Mouse (Mus musculus) left cerebral cortex, postnatal 4 days (tissue): Measurements from ENCODE around the gene Ccs. TPM values are rescaled to one million over a fixed set of nuclear protein-coding genes. Genes with fewer than 3 reads are reported as not detected.
"Not testable (repeated sequence)": the region's sequence is repeated elsewhere in the genome, so short reads cannot be mapped to it uniquely, and the experiment has no call there.

Experiments
- DNase-seq: peaks from one replicate; pipeline ENCODE4 v3.0.0-alpha.2; 2022
- intact Hi-C: fragments of 180-260 bp; cut with DNase I; formaldehyde crosslinking; loops from one replicate; pipeline ENCODE4 v1.15.1; 2025
- total RNA-seq, 2 experiments: library from RNA; stranded (reverse); gene quantifications; 2 replicates each; pipeline ENCODE4 v1.2.3; 2021

Gene Ccs
- total RNA-seq: 10 to 100 TPM; 38.1 to 41.0 TPM

DNA sequence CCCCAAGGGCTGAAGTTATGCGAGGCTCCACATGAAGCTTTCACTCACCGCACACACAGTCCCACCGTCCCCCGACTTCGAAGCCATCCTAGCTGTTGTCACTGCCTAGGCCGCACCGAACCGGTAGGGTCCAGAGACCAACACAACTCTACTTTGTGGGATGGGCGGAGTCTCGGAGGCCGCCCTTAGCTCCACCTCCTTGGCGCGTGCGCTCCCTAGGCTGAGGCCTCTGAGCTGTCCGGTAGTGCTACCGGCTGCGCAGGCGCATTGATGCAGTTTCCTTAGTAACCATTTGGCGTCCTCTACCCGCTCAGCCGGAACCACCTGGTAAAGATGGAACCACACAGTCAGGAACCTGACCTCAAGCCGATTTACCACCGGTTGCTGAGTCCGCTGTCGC, at the start of gene Ccs, which contains the start of gene Ccdc87:
TSS of gene Ccs (minus strand) at position 184 of the 400 bp plus-strand sequence.
TSS of gene Ccdc87 (plus strand) at position 218 of the 400 bp plus-strand sequence.
- intact Hi-C loops: no loop called here
- DNase-seq: peak; percentile 96

DNA sequence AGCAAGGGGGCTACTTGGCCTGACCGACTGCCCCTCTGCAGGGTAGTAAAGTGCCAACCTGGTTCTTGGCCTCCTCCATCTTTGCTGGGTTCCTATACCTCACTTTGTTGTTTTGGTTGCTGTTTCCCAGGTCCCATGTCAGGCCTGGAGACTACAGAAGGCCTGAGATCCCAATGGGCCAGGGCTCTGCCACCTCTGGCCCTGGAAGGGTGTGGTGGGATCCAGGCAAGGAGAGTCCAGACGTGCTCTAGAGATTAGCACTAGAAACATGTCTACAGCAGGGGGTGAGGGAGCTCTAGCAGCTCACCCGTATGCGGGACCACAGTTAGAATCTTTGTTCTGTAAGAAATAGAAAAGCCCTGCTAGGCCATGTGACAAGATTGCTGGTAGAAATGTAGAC, 44.8 kb upstream of the Ccs start:
- DNase-seq: no peak
- intact Hi-C loops: no loop called here

DNA sequence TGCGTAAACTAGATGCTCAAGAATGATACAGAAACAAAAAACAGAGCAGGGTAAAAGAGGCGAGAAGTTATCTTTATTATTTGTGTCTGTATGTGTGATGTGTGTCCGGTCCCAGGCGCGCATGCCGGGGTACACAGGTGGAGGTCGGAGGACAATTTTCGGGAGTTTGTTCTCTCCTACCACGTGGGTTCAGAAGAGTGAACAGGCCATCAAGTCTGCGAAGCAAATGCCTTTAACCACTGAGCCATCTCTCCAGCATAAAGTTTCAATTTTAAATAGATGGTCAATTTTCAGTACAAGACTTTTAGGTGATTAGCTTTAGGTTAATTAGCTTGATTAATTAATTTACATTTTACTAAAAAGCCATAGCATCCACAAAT, 40.2 kb upstream of the Ccs start:
- DNase-seq: no peak
- intact Hi-C loops: no loop called here

DNA sequence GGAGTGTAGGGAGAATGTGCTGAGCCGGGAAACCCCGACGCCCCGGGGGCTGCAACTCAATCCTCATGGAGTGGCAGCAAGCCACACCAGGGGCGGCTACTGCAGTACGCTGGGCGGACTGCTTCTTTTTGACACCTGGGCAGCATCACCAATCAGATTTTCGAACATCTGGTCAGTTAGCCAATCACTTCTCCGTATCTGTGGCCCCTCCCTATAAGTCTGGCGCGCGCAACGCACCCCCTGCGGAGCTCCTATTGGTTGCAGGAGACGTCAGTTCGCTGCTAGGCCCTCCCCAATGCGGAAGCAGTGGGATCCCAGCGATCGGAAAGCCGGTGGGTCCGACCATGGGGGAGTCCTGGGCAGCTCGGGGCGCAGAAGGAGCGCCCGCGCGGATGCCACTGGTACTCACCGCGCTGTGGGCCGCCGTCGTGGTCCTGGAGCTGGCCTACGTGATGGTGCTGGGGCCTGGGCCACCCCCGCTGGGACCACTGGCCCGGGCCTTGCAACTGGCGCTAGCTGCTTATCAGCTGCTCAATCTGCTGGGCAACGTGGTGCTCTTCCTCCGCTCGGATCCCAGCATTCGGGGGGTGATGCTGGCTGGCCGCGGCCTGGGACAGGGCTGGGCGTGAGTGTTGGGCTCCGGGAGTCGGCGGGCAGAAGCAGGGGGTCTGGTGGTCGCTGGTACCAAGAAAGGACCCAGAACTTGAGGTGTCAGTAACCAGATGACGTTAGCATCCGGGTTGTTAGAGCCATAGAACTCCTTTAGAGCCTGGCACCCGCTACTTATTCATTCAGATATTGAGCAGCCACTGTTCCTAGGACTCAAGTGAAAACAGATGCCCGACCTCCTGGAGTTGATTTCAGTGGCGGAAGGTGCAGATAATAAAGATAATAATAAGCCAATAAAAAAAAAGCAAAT, 39.5 kb upstream of the Ccs start, which contains the start of gene Zdhhc24:
TSS of gene Zdhhc24 (plus strand) at position 264 of the 919 bp plus-strand sequence.
- DNase-seq: peak; percentile 97
- intact Hi-C loops: no loop called here

DNA sequence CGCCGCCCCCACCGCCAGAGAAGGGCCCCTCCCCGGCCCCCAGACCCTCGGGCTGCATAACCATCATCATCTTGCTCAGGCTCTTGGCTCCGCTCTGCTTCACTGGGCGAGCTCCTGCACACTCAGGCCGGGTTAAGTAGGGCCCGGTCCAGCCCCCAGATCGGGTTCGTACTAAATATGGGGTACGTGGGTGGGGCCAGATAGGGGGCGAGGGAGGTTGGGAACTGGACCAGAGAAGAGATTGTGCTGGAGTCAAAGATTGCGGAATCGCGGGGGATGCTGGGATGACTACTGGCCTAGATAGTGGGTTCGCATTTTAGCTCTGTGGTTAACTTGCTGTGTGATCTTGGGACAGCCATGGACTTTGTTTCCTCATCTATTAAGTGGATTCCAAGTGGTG, 38.7 kb upstream of the Ccs start, which contains the start of gene Actn3:
TSS of gene Actn3 (minus strand) at position 125 of the 400 bp plus-strand sequence.
- DNase-seq: no peak
- intact Hi-C loops: no loop called here

DNA sequence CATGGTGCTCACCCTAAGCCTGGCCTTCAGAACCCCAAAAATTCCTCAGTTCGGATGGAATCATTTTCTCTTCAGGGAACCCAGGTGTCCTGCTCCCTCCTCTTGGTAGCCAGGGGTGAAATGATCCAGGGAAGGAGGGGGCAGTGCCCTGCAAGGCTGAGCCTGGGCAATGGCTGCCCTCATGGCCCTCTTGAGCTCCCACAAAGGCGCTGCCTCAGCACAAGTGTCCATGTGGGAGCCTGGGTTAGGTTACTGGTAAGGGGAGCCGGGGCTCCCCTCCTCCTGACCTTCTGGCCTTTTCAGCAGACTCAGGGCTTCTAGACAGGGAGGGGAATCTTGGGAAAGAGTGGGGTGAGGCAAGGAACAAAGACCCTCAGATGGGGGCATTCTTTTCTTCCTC, 37.6 kb upstream of the Ccs start:
- no peak for DNase-seq
- intact Hi-C loops: no loop called here

DNA sequence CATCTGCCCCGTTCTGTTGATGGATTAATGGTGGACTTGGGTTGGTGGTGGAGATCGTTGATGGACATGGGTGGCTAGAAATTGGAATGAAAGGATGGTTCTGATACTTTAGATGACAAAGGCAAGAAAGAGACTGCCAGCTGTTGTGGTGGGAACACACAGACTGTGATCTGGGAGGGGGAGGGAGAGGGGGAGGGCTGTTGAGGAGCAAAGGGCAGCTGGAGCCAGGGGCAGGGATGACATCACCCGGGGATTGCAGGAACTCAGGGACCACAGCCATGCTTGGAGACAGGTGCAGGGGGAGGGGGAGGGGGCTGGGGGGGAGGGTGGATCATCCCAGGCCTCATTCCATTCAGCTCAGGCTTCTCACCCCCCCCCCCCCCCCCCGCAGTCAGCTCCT, 37.1 kb upstream of the Ccs start:
- no peak for DNase-seq
- intact Hi-C loops: no loop called here

DNA sequence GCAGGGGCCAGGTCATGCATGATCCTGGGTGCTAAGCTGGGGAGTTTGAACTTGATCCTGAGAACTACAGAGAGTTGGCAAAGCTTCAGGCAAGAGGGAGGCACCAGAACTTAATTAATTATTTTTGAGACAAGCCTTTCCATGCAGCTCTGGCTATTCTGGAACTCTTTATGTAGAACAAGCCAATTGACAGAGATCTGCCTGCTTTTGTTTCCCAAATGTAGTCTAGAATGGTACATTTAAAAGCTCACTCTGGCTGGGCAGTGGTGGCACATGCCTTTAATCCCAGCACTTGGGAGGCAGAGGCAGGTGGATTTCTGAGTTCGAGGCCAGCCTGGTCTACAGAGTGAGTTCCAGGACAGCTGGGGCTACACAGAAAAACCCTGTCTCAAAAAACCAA, 35.5 kb upstream of the Ccs start:
- intact Hi-C loops, DNase-seq: not testable (repeated sequence)

DNA sequence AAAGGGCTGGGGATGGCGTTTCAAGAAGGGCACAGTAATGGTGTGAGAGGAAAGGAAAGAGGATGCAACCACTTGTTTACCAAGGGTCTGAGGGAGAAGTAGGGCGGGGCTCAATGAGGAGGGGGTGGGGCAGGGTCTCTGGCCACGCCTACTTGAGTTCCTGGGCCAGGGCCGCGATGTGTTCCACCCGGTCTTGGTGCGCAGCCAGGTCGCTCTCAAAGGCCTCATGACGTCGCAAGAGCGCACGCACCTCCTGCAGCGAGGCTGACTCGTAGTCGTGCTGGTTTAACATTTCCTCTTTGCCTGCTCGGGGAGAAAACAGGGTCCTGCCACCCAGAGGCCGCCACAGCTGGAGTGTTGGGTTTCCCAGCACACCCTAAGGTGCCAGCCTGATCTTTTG, 26.0 kb upstream of the Ccs start:
- intact Hi-C loops: no loop called here
- DNase-seq: peak; percentile 51

DNA sequence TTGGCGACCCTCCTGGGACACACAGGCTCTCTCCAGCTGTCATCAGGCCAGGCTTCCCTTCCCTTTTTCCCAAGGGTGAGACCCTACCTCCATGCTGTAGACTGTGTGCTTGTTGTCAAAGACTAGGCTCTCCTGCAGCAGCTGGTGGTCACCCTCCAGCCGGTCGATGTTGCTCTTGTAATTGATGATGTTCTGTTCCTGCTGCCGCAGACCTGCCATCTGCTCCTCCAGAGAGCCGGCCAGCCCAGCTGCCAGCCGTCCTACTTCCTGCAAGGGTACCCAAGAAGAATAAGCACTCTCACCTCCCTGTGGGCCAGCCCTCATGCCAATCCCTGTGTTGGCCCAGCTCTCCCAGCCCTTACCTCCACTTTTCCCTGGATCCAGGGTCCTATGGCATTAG, 23.9 kb upstream of the Ccs start:
- peak; percentile 66 for DNase-seq
- intact Hi-C loops: no loop called here

DNA sequence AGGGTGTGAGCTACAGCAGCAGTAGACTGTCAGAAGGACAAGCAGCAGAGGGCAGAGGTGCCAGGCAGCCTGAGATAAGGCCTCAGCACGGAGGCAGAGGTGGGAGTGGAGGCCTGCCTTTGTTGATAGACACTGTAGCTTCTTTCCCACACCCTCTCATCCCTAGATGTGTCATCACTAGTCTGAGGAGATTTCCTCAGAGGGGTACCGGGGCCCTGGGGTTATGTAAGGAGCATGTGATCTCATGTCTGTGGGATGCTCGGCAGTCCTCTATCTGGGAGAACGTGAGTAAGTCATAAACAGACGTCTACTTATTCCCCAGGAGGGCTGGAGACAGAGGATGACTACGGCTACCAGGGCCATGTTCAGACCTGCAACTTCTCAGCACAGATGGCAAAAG, 19.9 kb upstream of the Ccs start:
- intact Hi-C loops: no loop called here
- no peak for DNase-seq

DNA sequence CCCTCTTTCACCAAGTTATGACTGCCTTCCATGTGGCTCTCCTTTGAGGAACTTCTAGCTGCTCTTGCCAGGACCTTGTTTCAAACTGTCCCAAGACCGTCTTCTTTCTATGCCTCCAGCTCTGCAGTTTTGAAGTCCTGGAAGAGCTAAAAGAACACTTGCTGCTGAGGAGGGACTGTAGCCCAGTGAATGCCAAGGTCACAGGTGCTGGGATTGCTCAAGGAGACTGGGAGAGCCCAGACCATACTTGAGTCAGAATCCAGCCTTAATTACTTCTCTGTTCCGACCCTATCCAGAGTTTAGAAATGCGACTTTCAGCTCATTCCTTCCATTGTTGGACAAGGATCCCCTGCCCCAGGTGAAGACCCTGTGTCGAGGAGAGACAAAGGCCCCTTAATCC, 16.8 kb upstream of the Ccs start:
- intact Hi-C loops: no loop called here

DNA sequence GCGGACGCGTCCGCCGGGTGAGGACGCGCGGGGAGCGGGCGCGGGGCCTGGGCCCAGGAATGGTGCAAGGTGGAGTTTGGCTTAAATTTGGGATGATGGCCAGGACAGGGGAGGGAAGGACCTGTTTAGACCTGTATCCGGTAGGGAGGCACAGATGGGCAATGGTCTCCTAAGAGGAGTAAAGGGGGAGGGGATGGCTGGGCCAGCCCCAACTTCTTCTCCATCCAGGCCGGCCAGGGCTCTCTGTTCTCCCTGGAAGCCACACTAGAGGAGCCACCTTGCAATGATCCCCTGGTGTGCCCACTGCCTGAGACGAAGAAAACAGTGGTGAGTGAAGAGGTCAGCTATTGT, 16.3 kb upstream of the Ccs start:
- no peak for DNase-seq
- intact Hi-C loops: no loop called here

More for the DNA sequence above, 16.8 kb upstream of the Ccs start:
- no peak for DNase-seq

DNA sequence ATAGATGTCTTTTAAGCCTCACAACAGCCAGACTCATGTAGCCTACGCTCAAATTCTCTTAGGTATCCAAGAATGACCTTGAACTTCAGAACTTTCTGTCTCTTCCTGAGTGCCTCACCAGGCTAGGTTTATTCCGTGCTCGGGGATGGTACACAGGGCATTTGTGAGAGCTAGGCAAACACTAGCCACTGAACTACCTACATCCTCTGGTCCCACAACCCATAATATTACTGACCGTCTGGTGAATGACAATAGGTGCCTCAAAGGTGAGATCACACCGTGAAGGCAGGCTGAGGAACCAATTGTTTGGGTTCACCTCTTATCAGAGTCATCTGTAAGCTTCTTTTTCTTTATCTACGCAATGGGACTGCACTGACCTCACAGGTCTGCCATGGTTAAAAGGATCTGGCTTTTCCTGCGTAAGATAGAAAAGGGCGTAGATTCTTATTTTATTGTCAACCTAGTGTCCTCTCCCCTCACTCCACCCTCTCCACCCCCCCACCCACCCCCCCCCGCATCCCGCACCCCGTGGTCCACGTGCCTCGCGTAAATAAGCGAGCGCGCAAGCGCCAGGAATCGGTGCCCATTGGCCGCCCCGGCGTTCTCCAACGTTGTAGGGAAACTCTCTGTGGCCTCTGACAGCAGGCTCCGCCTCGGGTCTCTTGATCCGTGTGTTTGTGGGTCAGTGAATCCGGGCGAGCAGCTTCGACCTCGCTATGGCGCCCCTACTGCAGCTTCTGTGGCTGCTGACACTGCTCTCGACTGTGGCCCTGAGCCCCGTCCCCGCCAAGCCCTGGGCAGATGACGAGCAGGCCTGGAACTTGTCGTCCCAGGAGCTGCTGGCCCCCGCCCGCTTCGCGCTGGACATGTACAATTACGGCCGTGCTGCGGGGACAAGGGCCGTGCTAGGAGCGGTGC, 15.7 kb upstream of the Ccs start, which contains the start of gene Ctsf:
TSS of gene Ctsf (plus strand) at position 579 of the 918 bp plus-strand sequence.
- intact Hi-C loops: no loop called here
- DNase-seq: peak; percentile 85

DNA sequence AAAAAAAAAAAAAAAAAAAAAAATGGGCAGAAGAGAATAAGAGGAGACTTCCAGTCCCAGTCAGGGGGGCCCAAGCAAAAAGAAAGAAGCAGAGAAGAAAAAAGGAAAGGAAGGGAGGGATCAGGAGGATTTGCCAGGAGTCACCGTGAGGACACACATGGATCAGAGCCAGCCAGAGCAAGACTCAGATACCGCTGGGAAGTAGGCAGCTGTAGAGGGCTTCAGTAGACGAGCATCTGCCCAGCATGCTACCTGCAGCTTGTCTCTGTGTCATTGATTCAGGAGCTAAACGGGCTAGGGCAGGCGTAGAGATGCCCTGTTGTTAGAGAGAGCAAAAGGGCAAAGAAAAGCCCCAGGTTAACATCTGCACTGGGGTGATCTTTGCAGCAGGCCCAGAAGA, 11.1 kb upstream of the Ccs start:
- DNase-seq: no peak
- intact Hi-C loops: no loop called here

DNA sequence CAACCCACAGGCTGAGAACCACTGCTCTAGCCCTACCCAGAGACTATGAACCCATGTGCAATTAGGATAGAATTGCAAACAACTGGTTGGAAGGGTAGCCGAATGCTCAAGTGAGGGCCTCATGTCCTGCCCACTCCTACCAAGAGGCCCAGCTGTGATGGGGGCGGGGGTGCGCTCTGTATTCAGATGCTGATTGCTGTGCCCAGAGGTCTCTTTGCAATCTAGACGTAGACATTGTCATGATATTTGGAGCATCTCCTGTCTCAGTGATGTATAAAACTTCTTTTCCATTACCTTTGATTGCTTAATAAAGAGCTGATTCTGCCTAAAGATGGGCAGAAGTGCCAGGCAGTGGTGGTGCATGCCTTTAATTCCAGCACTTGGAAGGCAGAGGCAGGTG, 10.7 kb upstream of the Ccs start:
- intact Hi-C loops: no loop called here
- DNase-seq: no peak

DNA sequence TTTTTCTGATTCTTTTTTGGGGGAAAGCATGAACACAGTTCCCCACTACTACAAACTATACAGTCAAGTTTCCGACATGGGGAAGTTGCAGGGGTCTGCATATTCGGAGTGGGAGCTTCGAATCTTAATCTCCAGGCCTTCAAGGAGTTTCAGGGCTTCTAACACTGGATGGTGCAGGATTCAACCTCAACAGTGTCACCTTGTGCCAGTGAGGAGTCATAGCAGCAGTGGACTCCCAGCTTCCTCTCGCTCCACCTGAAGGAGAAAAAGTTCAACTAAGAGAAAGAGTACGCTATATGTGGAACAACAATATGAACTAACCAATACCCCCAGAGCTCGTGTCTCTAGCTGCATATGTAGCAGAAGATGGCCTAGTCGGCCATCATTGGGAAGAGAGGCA, 8.4 kb upstream of the Ccs start:
- intact Hi-C loops: no loop called here
- DNase-seq: no peak

DNA sequence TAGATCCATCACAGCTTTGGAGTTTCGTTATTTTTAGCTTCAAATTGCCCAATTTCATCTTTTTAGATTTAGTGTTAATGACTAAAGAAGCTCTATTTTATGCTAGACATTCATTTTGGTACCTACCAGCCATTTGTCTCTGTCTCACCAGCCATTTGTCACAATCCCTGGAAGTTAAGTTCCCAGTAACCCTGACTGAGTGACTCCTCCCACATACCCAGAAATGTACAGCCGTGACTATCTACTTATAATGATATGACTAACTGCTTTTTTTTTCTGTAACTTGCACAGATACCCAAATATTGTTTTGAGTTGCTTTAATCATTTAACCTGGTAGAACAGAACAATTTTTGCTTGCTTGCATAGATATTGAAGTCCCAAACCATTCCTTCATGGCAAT, 6.7 kb upstream of the Ccs start:
- intact Hi-C loops: no loop called here
- DNase-seq: no peak

DNA sequence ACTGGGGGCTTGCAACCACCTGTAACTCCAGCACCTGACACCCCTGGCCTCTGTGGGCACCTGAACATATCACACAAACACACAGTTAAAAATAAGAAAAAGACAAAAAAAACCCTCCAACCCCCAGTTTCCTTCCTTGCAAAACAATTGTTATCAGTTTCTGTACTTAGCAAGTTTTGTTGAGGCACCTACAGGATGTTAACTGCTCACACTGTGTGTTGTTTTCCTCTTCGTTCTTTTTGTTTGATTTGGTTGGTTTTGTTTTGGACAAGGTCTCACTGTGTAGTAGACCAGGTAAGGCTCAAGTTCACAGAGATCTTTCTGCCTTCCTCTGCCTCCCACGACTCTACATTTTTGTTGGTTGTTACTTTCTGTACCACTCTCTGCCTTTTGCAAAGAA, 3.5 kb upstream of the Ccs start:
- intact Hi-C loops: no loop called here
- DNase-seq: no peak

DNA sequence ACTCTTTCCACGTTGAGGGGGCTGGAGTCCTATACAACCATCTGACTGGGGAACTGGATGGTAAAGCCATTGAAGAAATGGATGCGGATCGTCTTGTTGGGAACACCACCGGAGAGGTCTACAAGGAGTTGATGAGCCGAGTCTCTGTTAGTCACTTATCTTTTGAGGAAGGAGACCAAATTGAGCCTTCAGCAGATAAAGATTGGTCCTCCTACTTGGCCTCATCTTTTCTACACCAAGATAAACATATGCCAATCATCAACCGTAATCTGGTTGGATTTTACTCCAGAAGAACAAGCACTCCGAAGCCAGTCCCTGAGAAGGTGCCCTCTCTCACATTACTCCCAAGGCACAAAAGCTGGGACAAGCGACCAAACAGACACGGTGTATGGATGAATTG, 1.7 kb upstream of the Ccs start:
- intact Hi-C loops: no loop called here
- DNase-seq: no peak

DNA sequence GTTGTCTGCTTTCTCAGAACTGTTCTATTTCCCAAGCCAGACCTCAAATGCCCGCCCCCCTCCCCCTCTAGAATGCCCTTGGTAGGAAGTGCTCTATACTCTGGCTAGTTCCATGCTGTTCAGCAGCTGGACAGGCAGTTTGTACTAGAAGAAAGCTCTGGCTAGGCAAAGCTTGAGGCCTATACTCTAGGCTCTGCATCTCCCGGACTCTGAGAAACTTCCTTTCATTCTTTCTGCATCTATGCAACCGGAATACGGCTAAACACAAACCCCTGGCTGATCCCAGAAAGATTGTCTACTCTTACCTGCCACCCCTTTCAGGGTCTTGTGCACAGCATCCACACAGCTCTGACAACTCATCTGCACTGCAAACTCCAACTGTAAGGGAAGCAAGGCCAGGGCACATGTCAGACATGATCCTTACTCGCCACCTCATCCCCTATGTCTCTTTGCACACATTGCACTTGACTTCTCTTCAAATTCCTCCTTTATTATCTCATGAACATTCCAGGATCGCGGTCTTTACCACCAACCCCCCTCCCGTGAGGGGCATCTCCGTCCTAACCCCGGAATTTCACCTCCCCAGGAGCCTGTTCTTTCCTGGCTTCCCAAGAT, 499 bp downstream of the Ccs start:
- no peak for DNase-seq
- intact Hi-C loops: no loop called here
